Mouse (Mus musculus) forebrain, embryonic 12.5 days (tissue): Measurements from ENCODE around the gene Bud23. TPM values are rescaled to one million over a fixed set of nuclear protein-coding genes. Genes with fewer than 3 reads are reported as not detected.

Experiments
- ATAC-seq: fragments of 200-750 bp; cut with Nextera tagmentation; 2 replicates; pipeline ENCODE4 v1.8.0; 2017; ENCODE audit warnings: moderate TSS enrichment; ENCODE audit not compliant: low FRiP score
- H3K27ac ChIP-seq: fragments of 300-500 bp; sonication (generic); 2 replicates; pipeline ENCODE4 v1.5.1; 2016; ENCODE audit warnings: mild to moderate bottlenecking
- H3K27me3 ChIP-seq: fragments of 300-500 bp; sonication (generic); 2 replicates; pipeline ENCODE4 v1.6.1; 2016; ENCODE audit warnings: mild to moderate bottlenecking
- H3K36me3 ChIP-seq: fragments of 300-500 bp; sonication (generic); replicated peaks from 2 replicates; pipeline ENCODE4 v1.6.1; 2016; ENCODE audit warnings: mild to moderate bottlenecking
- H3K4me1 ChIP-seq: fragments of 300-500 bp; sonication (generic); 2 replicates; pipeline ENCODE4 v1.6.1; 2016
- H3K4me2 ChIP-seq: fragments of 300-500 bp; sonication (generic); 2 replicates; pipeline ENCODE4 v1.6.1; 2016; ENCODE audit warnings: mild to moderate bottlenecking, moderate library complexity
- H3K4me3 ChIP-seq: fragments of 300-500 bp; sonication (generic); replicated peaks from 2 replicates; pipeline ENCODE4 v1.5.1; 2016; ENCODE audit warnings: mild to moderate bottlenecking
- H3K9ac ChIP-seq: fragments of 300-500 bp; sonication (generic); 2 replicates; pipeline ENCODE4 v1.6.1; 2016; ENCODE audit warnings: mild to moderate bottlenecking
- H3K9me3 ChIP-seq: fragments of 300-500 bp; sonication (generic); 2 replicates; pipeline ENCODE4 v1.6.1; 2016
- WGBS: fragments of 180-500 bp; shearing (Covaris S2); methylation state at CpG from one replicate; pipeline ENCODE4 v1.1.7; 2016; 5-methylcytosine and 5-hydroxymethylcytosine counted together
- polyA plus RNA-seq: library from polyadenylated mRNA; unstranded; fragments of >200 nt; fragmentation: Nextera tagmentation; extraction: Ambion mirVana; gene quantifications from 2 replicates; pipeline ENCODE4 v1.2.1, GENCODE M21; 2016

Bud23 gene
- polyA plus RNA-seq, 1 experiment from 2014 or later: 125 TPM

DNA sequence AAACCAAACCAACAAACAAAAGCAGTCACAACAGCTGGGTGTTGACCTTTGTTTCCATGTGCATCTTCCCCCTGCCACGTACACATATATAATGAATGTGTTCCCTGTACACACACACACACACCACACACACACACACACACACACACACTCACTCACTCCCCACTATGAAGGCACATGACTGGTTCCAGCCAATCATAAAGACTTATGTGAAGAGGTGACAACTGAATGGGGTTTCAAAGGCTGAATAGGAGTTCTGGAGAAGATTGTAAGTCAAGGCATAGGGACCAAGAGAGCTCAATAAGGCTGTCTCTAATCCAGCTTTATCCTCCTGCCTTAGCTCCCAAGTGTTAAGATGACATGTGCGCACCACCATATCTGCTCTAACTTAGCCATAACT lies 14.8 kb upstream of the Bud23 start:
- Histone ChIP-seq H3K4me3 (no peak overlapping the region), H3K9ac (no peak overlapping the region), H3K9me3 (no peaks in the 10 kb centered on the region), H3K27ac (no peak overlapping the region), H3K36me3 (peaks cover 13% of the 10 kb centered on the region), H3K4me1 (peaks cover 11% of the 10 kb centered on the region), H3K27me3 (peaks cover 7% of the 10 kb centered on the region; the same call in 1 of the 2 replicates), H3K4me2 (no peak overlapping the region)
- 94% methylated on average over 2 of the region's 2 CpGs for WGBS
- ATAC-seq: no peak

DNA sequence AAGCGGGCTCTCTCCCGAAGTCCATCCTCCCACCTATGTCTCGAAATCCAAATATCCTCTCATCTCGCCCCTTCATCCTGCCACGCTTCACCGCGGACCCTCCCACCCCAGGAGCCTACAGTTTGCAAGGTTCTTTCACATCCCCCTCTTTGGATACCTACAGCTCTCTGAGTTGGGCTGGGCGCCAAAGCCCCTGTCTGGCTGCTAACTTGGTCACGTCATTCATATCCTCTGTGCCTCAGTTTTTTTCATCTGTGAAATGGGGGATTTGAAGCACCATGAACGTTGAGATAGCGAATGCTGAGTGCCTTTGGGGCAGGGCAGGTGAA lies 13.7 kb upstream of the Bud23 start:
- H3K4me1 ChIP-seq: peaks cover 21% of the 10 kb centered on the region
- H3K27me3 ChIP-seq: 0 out of 2 replicates have a peak, but pooled peaks cover 4% of the 10 kb centered on the region
- peaks cover 21% of the 10 kb centered on the region for H3K36me3 ChIP-seq
- no peak for ATAC-seq
- H3K9me3 ChIP-seq: no peaks in the 10 kb centered on the region
- 2% methylated on average over 11 of the region's 11 CpGs for WGBS
- peak overlapping the region; percentile 97 for H3K4me3 ChIP-seq
- H3K9ac ChIP-seq: peak overlapping the region; percentile 99
- H3K27ac ChIP-seq: no peak overlapping the region
- peak overlapping the region; percentile 63 for H3K4me2 ChIP-seq

DNA sequence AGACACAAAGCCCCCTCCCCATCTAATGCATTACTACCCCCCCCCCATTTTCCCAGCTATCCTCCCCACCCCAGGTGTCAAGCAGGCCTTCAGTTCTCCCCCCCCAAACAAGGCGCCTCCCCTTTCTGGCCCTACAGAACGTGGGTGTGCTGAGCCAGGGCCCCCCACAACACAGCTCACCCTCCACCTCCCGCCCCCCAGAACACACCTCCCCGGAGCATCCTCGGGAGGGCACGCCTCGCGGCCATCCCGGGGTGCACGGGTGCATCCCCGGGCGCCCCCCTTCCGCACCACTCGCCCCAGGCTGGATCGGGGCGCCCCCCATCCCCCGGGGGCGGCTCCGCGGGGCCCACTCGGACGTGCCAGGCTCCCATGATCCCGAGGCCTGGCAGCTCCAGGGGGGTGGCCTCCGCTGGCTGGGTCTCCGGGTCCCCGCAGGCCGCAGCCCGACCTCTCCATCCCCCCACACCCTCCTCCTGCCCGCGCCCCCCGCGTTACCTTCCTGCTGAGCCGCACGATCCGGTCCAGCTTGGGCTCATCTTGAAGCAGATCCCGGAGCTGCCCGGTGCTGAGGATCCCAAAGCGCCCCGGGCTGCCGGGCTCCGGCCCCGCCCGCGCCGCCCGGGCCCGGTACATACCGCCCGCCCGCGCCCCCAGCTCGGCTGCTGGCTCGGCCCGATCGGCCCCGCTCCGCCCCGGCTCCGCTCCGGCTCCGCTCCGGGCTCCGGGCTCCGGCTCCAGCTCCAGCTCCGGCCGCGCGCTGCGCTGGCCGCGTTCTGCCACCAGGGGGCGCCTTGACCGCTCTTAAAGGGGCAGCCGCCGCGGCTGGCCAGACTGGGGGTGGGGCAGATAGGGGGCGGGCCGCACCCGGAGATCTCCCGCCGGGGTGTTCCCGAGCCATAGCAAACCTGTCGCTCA lies 13.1 kb upstream of the Bud23 start, which contains the start of gene Vps37d:
Gene Vps37d, minus strand, starts transcription at position 703 of the 918 bp plus-strand sequence.
- Histone ChIP-seq H3K36me3 (peaks cover 27% of the 10 kb centered on the region), H3K4me2 (peak within 1 kb of the TSS; percentile 63), H3K27me3 (0 out of 2 replicates have a peak, but pooled peaks cover 4% of the 10 kb centered on the region), H3K4me1 (peaks cover 27% of the 10 kb centered on the region), H3K4me3 (peak within 1 kb of the TSS; percentile 97), H3K27ac (peak within 1 kb of the TSS; percentile 85), H3K9ac (peak within 1 kb of the TSS; percentile 99), H3K9me3 (no peaks in the 10 kb centered on the region)
- peak; percentile 88 for ATAC-seq
- under 1% methylated on average over 69 of the region's 83 CpGs for WGBS

GRCm38 (mm10) chr5:135076931-135077505 lies 12.3 kb upstream of the Bud23 start:
- ATAC-seq: peak; percentile 60
- H3K36me3 ChIP-seq: peaks cover 35% of the 10 kb centered on the region
- H3K27ac ChIP-seq: peak overlapping the region; percentile 85
- H3K4me2 ChIP-seq: peak overlapping the region; percentile 63
- peaks cover 27% of the 10 kb centered on the region for H3K4me1 ChIP-seq
- 0 out of 2 replicates have a peak, but pooled peaks cover 2% of the 10 kb centered on the region for H3K27me3 ChIP-seq
- peak overlapping the region; percentile 97 for H3K4me3 ChIP-seq
- no peaks in the 10 kb centered on the region for H3K9me3 ChIP-seq
- H3K9ac ChIP-seq: peak overlapping the region; percentile 99
- 15% methylated on average over 14 of the region's 14 CpGs for WGBS

DNA sequence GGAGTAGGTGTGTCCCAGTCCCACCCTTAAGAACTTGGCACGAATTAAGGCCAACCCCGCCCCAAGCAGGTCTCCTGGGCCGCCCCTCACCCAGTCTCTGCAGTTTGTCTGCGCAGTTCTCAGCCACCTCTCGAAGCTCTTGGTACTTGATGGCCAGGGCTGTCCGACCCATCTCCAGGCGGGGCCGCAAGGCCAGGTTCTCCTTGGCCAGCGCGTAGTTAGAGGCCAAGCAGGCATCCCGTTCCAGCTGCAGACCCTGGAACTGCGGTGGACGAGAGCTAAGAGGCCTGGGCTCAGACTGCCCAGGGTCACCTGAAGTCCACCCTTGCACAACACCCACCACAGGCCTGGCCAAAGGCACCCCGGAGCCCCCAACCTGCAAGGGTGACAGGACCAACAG lies 11.6 kb upstream of the Bud23 start:
- peak overlapping the region; percentile 63 for H3K4me2 ChIP-seq
- no peak overlapping the region for H3K9ac ChIP-seq
- H3K36me3 ChIP-seq: peaks cover 38% of the 10 kb centered on the region
- 90% methylated on average over 14 of the region's 14 CpGs for WGBS
- no peak for ATAC-seq
- H3K4me3 ChIP-seq: peak overlapping the region; percentile 97
- no peaks in the 10 kb centered on the region for H3K27me3 ChIP-seq
- peaks cover 27% of the 10 kb centered on the region for H3K4me1 ChIP-seq
- no peaks in the 10 kb centered on the region for H3K9me3 ChIP-seq
- no peak overlapping the region for H3K27ac ChIP-seq

DNA sequence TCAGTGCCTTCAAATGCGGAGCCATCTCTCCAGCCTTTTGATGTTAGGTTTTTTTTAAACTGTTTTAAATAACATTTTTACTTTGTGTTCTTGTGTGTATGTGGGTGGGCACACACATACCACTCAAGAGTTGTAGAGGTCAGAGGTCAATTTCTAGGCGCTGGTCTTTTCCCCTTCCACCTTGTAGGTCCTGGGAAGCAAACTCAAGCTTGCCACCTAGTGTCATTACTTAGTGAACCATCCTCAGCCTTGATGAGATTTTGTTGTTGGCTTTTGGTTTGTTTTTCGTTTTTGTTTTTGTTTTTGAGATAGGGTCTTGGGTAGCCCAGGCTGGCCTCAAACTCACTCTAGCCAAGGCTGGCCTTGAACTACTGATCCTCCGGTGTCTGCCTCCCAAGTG lies 10.9 kb upstream of the Bud23 start:
- no peak for ATAC-seq
- no peaks in the 10 kb centered on the region for H3K27me3 ChIP-seq
- WGBS: 75% methylated on average over 4 of the region's 4 CpGs
- no peak overlapping the region for H3K9ac ChIP-seq
- H3K27ac ChIP-seq: no peak overlapping the region
- H3K4me3 ChIP-seq: no peak overlapping the region
- H3K9me3 ChIP-seq: no peaks in the 10 kb centered on the region
- no peak overlapping the region for H3K4me2 ChIP-seq
- peaks cover 38% of the 10 kb centered on the region for H3K36me3 ChIP-seq
- H3K4me1 ChIP-seq: peaks cover 27% of the 10 kb centered on the region

- Histone ChIP-seq H3K4me3 (no peak overlapping the region), H3K27ac (no peak overlapping the region), H3K9ac (peak overlapping the region; percentile 2; the same call in 1 of the 2 replicates), H3K27me3 (no peaks in the 10 kb centered on the region), H3K36me3 (peaks cover 38% of the 10 kb centered on the region), H3K9me3 (0 out of 2 replicates have a peak, but pooled peaks cover under 1% of the 10 kb centered on the region), H3K4me2 (peak overlapping the region; percentile 17; the same call in 1 of the 2 replicates), H3K4me1 (peaks cover 27% of the 10 kb centered on the region)
- 23% methylated on average over 26 of the region's 26 CpGs for WGBS
- no peak for ATAC-seq
Measured at GRCm38 (mm10) chr5:135073349-135074150, 8.8 kb upstream of the Bud23 start.

DNA sequence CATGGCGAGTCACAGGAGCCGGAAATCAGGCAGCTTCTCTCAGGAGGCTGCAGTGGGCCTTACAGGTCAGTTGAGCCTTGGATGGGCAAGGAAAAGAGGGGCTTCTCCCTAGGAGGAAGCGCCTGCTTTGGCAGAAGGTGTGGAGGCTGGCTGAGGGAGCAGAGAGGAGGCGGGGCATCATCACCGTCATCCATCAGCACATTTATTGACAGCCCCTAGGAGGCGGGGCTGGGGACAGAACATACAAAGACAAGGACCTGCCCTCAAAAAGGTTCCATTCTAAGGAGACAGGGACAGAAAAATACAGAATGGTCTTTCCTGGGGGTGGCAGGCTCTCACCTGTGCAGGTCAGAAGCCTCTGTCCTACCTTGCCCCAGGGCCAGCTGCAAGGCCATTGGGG lies 8.0 kb upstream of the Bud23 start:
- H3K27ac ChIP-seq: no peak overlapping the region
- no peaks in the 10 kb centered on the region for H3K27me3 ChIP-seq
- 81% methylated on average over 6 of the region's 6 CpGs for WGBS
- no peak overlapping the region for H3K9ac ChIP-seq
- no peak overlapping the region for H3K4me3 ChIP-seq
- H3K36me3 ChIP-seq: peaks cover 41% of the 10 kb centered on the region
- no peak for ATAC-seq
- H3K9me3 ChIP-seq: 0 out of 2 replicates have a peak, but pooled peaks cover 2% of the 10 kb centered on the region
- peaks cover 27% of the 10 kb centered on the region for H3K4me1 ChIP-seq
- no peak overlapping the region for H3K4me2 ChIP-seq

DNA sequence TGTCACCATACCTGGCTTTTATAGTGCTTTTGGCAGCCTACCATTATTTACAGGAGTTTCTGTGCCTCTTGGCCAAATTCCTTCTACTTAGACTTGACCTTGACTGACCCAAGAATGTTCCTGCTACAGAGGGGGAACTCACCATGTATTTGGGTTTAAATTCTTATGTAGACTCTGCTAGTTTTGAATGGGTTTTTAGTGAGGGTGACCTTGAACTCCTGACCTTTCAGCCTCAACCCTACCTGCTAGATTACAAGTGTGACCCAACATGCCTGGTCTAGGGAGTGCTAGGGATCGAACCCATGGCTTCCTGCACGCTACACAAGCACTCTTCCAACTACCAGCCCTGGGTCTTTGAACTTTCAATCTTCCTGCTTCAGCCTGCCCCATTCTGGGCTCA lies 7.3 kb upstream of the Bud23 start:
- H3K4me2 ChIP-seq: no peak overlapping the region
- H3K36me3 ChIP-seq: peaks cover 46% of the 10 kb centered on the region
- WGBS: 87% methylated on average over 2 of the region's 2 CpGs
- H3K27ac ChIP-seq: no peak overlapping the region
- ATAC-seq: no peak
- 0 out of 2 replicates have a peak, but pooled peaks cover 2% of the 10 kb centered on the region for H3K9me3 ChIP-seq
- H3K4me3 ChIP-seq: no peak overlapping the region
- H3K9ac ChIP-seq: no peak overlapping the region
- peaks cover 25% of the 10 kb centered on the region for H3K4me1 ChIP-seq
- no peaks in the 10 kb centered on the region for H3K27me3 ChIP-seq

DNA sequence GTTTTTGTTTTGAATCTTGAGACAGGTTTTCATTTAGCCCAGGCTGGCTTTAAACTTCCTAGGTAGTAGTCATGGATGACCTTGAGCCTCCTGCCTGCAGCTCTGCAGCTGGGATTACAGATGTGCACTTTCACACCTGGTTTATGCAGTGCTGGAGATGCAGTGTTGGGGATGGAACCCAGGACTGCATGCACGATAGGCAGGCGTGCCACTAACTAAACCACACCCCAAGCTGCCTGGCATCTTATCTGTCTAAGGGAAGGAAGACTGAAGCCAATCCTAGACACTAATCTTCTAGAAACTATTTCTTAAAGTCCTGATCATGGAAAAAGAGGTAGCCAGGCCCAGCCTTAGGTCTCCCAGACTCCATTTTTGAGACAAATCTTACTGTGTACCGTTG lies 5.7 kb upstream of the Bud23 start:
- no peak overlapping the region for H3K4me2 ChIP-seq
- H3K9me3 ChIP-seq: 0 out of 2 replicates have a peak, but pooled peaks cover 2% of the 10 kb centered on the region
- no peak overlapping the region for H3K4me3 ChIP-seq
- H3K27me3 ChIP-seq: no peaks in the 10 kb centered on the region
- no peak overlapping the region for H3K9ac ChIP-seq
- no peak for ATAC-seq
- peaks cover 24% of the 10 kb centered on the region for H3K4me1 ChIP-seq
- peaks cover 51% of the 10 kb centered on the region for H3K36me3 ChIP-seq
- H3K27ac ChIP-seq: no peak overlapping the region
- WGBS: 96% methylated on average over 3 of the region's 3 CpGs

DNA sequence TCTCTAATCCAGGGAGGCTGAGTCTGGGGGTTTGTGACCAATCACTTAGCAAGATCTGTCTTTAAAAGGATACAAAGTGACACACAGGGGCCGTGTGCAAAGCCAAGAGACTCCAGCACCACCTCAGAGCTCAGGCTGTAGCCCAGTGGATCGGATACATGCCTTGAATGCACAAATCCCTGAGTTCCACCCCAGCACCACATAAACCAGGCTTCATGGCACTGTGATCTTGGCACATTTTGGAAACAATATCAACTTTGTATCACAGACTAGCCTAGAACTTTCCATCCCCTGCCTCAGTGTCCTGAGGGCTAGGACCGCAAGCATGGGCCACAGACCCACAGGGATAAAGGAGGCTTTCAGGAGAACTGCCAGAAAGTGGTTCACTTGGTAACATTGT lies 1.2 kb upstream of the Bud23 start:
- H3K36me3 ChIP-seq: peaks cover 20% of the 10 kb centered on the region
- H3K4me3 ChIP-seq: 0 out of 2 replicates have a peak overlapping the region, but pooled peaks have one; percentile 1
- WGBS: 97% methylated on average over 3 of the region's 3 CpGs
- H3K27ac ChIP-seq: no peak overlapping the region
- no peak overlapping the region for H3K9ac ChIP-seq
- no peak for ATAC-seq
- H3K27me3 ChIP-seq: no peaks in the 10 kb centered on the region
- peaks cover 23% of the 10 kb centered on the region for H3K4me1 ChIP-seq
- no peak overlapping the region for H3K4me2 ChIP-seq
- 0 out of 2 replicates have a peak, but pooled peaks cover 2% of the 10 kb centered on the region for H3K9me3 ChIP-seq

GRCm38 (mm10) chr5:135064382-135064766 lies 385 bp downstream of the Bud23 start:
- peak; percentile 72 for ATAC-seq
- Histone ChIP-seq H3K4me1 (peaks cover 23% of the 10 kb centered on the region), H3K9ac (peak overlapping the region; percentile 84), H3K4me2 (peak overlapping the region; percentile 96), H3K27ac (peak overlapping the region; percentile 61; the same call in 1 of the 2 replicates), H3K4me3 (peak overlapping the region; percentile 94), H3K36me3 (peaks cover 36% of the 10 kb centered on the region), H3K27me3 (no peaks in the 10 kb centered on the region), H3K9me3 (0 out of 2 replicates have a peak, but pooled peaks cover 2% of the 10 kb centered on the region)
- WGBS: under 1% methylated on average over 40 of the region's 40 CpGs
